Mouse (Mus musculus) hindlimb bud, embryonic 11.5 days (tissue): ENCODE measurements around the gene Efhd2.

Source experiments
- DNase-seq: peaks from one replicate; pipeline ENCODE4 v3.0.0-alpha.2; 2012; ENCODE audit warnings: low read depth, low spot score; ENCODE audit errors: extremely low spot score

The Efhd2 gene

DNA sequence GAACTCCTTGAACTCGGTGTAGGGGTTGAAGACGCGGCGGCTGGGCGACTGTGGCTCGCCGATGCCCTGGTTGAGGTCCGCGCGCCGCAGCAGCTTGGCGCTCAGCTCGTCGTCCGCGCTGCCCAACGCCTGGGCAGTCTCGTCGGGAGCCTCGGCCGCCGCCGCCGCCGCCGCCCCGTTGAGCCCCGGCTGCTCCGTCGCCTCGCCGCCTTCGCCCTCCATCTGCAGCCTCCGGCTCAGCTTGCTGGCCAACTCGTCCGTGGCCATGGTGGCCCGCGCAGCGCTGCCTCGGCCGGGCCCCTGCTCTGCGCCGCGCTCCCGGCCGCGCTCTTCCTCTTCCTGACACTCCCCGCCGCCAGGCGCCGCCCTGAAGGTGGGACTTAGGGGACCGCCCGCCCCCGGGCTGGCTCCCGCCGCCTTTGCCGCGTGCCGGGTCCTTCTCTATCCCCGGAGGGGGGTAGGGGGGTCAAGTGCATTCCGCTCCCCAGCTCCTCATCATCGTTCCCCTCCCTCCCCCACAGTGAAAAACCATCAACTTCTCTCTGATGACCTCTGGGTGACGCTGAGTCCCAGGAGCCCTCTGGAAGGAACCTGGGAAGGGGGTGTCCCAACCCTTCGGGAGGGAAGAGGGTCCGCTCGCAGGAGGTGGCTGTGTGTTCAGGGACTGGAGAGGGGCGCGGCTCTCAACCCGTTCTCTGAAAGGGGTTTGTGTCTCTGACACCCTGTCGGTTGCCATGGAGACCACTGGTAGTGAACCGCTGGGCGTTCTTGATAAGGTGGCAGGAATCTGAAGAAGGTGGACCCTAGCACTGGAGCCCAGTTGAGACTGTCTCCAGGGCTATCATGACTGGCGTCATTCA lies at the start of gene Efhd2:
TSS of gene Efhd2 (minus strand) at position 320 of the 860 bp plus-strand sequence.
- no peak for DNase-seq

DNA sequence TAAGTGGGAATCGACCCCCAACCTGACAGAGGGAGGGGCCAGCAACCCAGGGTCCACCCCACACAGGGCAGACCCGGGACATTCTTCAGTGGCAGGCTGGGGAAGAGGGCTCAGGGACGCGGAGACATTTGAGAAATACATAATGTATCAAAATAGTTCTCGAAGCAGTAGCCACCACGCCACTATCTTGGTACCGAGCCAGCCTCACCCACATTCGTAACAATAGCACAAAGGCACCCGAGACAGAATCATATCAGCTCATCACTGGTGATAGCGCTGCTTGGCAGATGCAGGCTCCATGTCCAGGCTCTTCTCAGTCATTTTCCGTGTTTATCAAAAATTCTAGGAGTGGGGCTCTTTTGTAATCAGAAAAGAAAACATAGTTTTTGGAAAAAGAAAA lies 49.2 kb upstream of the Efhd2 start:
- no peak for DNase-seq

DNA sequence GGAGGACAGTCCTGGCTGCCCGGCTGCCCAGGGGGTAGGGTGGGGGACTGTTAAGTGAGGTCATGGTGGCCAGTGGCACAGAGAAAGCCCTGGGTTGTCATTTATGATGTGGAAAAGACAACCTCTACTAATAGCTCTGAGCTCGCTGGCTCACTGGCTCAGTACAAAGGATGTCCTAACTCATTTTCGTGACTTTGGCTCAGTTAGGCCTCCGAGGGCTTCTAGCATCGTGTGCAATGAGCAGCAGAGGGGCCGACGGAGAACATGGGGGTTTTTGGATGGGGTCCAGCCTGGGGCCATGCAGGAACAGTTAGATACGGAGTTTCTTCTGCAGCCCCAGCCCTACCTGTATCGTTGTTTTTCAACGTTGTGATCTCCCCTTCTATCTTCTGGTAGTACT lies 45.7 kb upstream of the Efhd2 start:
- no peak for DNase-seq

DNA sequence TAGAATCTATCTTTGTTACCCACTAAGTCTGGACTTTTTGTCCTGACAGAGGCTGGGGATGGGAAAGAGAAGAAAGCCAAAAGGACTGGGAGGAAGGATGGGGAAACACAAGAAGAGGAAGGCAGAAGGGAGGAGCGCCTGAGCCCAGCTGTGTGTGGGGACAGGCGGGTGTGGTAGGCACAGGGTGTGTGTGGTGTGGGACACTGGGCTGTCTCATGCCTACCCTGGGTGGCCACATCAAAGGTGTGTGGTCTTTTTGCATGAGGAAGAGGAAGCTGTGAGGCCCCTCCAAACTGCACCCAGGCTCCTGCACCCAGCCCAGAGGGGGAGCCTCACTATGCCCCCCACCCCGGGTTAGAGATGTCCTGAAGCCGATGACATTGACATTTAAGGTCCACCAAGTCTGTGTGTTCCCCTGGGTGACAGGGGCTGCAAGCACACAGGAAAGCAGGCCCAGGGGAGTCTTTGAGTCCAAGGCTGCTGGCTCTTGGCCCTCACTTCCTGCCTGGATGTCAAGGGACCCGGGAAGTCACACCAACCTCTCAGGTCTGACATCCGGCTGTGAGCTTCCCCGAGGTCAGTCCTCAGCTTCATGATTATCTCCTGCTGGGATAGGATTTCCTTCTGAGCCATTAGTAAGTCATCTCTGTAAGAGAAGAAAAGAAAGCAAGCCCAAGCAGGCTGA lies 43.2 kb upstream of the Efhd2 start:
- DNase-seq = no peak

DNA sequence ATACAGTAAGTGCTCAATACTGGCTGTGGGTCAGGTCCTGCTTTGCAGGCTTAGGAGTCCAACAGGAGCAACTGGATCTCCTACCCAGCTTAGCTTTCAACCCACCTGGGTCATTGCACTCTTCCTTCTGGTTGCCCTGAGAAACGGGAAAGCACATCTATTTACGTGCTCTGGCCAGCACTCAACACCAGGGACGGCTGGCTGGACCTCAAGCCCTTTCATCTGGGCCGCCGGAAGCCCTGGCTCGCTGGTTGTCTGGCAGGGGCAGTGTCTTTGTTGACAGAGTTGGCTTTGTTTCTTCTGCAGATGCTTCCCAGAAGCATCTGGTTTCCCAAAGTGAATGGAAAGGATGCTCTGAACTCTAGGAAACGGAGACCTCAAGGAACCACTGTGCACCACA lies 39.3 kb upstream of the Efhd2 start:
- no peak for DNase-seq

DNA sequence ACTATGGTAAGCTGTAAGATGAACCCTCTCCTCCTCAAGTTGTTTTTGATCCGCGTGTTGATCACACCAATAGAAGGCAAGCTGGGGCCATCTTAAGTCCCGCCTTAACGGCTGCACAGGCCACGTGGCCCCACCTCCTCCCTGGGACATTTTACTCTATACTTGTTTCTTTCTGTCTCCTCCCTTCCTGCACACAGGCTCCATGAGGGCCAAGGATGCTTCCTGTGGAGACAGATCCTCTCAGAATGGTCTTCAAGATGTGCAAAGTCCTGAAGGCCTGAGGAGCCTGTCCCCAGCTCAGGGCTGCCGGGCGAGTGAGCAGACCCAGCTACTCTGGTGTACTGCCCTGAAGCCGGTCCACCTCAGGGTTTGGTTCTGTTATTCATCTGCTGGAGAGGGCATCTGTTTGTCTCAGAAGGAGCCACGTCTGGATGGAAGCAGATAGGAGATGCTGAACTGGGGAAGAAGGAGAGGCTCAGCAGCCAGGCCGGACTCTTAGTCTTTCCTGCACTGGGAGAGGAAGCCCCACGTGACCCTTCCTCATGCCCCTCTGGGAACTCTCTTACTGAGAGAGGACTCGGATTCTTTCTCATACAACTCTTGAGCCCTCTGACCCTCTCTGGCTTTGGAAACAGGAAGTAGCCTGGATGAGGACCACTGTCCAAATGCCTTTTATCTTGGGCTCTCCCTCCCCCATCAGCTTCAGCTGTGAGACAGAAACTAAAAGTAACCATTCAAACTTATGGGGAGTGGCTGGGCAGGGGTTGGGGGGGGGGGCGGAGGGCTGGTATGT lies 38.7 kb upstream of the Efhd2 start:
- DNase-seq = no peak

DNA sequence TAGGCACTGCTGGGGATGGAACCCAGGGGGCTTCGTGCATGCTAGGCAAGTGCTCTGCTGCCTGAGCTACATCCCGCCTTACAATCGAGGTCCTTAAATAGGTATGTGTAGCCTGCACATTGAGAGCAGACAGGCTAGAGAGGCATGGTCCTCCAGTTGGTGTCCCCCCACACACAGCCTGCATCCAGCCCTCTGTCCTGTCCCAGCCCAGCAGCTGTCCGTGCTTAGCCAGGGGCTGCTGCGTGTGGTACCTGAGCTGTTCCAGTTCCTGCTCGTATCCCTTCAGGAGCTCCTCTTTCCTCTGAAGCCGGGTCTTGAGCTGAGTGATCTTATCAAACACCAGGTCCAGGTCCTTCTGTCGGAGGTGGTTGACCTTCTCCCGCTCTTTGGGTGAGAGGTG lies 30.0 kb upstream of the Efhd2 start:
- no peak for DNase-seq

DNA sequence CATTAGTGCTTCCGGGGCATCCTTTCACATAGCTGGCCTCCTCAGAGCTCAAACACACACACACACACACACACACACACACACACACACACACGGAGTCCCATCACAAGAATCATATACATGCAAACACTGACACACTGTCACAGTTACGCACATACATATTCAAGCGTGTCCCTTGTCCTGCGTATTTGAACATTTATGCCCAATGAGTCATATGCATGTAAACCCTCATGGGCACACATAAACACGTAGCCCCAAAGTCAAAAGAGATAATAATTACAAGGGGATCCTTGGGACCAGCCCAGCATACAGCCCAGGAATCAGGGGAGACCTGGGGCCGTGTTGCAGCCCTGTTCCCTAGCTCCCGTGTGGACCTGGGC lies 27.7 kb upstream of the Efhd2 start:
- DNase-seq = no peak

DNA sequence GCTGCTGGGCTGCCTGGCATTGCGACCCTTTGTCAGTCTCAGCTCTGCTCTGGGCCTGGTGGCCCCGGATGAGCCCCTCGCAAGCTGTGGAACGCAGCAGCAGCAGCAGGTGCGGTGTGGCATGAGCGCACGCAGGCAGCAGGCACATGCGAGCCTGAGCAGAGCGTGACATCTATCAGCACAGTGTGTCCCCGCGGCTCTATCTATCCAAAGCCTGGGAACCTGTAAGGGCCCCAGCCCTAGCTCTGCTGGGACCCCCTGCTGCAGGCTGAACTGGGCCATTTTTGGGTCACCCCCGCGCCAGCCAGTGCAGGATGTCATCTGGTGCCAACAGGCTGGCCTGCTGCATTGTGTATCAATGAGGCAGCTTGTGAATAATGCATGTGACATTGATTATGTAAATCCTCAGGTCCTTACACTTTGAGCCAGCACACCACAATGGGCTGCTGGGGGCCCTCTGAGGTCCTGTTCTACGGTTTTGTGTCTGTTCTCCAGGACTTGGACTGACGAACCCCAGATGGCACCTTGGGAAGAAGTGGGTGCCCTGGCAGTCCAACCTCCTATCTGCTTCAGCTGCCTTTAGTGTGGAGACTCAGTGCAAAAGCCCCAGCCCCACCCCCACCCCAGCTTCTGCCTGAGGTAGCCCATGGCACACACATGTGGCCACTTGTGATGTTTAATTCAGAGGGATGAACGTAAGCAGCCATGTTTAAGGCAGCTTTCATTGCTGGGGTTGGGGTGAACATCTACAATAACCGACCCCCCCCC lies 27.2 kb upstream of the Efhd2 start:
- DNase-seq = no peak

DNA sequence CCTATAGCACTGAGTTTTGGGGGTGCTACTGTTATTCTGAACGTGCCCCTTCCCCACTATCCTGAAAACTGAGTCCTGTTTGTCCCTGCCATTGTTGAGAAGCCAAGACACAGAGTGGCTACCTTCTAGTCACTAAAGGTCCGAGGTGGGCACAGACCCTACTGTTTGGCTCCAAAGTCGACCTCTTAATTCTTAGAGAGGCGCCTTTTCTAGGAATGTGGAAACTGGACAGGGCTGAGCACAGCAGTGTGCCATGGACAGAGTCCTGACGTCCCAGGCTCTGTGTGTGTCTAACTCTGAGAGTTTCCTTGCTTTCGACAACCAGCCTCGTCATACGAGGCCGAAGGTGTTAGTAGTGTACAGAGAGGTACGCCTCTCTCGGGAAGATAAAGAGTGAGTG lies 25.7 kb upstream of the Efhd2 start:
- no peak for DNase-seq

DNA sequence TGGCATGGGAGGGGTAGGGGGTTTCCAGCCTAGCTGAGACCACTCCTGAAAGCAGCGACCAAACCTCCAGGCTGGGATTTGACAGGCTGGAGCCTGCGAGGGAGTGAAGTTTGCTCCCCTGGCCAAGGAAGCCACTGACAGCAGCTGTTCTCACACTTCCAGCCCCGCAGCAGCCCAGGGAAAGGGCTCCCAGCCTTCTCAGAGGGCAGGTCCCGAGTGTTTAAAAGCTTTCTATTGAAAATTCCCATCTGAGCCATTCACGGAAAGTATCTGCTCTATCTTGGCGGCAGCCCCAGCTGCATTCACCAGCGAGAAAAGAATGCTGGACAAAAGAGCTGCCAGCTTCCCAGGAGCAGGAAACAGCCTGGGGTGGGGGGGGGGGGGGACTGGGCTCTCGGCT lies 25.2 kb upstream of the Efhd2 start:
- no peak for DNase-seq

DNA sequence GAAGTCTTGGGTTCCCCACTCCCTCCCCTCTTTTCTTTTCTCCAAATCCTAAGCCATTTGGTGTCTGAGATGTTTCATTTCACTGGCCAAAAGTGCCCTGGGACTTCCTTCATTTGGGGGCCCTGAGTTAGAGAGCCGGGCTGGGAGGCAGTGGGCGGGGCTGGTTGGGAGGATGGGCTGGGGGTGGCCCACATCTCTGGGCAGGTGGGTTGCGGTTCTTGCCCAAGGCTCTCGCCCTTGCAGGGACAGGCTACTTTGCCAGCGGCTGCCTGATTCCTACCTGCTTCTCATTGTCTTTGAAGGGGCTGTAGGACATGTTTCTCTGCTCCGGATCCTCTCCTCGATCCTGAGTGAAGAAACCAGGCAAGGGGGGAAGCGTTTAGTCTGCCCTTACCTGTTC lies 24.2 kb upstream of the Efhd2 start:
- DNase-seq = no peak

DNA sequence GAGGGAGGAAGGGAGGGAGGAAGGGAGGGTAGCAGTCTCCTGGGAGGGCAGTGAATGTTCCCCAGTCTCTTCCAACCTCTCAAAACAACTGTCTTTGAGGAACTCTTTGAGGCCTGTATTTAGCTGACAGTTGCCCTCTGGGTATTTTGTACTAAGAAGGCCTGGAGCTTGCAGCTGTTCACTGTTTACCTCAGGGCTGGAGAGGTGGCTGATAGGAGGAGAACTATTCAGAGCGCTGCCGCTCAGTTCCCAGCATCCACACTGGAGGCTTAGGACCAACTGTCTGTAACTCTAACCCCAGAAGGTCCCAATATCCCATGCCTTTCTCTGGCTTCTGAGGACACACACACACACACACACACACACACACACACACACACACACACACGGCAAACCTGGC lies 23.1 kb upstream of the Efhd2 start:
- no peak for DNase-seq

DNA sequence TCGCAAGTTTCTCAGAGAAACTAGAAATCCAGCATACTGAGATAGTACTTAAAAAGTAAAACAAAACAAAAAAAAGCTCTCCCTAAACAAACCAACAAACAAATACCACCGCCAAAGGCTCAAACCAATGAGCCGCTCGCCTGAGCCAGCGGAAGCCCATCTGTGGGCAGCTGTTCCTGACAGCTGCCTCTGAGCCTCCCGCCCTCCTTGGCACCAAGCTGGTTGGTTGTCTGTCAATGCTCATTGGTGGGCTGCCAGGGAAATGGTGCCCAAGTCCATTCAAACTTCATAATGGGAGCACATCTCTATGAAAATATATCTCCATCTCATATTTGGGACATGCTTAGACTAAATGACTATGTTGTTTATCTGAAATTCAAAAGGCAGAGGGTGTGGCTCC lies 22.5 kb upstream of the Efhd2 start:
- no peak for DNase-seq

DNA sequence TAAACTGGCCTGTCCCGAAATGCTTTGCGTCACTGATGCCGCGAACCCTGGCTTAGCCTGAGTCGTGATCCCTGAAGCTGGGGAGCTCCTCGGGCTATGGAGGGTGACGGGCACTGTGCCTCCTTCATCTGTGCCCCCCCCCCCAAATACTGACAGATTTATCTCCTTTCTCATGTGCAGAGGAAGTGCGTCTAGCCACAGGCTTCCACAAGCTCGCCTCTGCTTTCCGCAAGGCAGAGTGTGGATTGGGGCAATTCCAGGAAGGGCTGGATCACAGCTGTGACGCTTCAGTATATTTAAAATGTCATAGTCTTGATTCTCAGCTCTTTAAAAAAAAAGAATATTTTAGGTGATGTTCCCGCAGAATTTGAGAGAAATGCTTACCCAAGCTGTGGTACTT lies 21.1 kb upstream of the Efhd2 start:
- no peak for DNase-seq

DNA sequence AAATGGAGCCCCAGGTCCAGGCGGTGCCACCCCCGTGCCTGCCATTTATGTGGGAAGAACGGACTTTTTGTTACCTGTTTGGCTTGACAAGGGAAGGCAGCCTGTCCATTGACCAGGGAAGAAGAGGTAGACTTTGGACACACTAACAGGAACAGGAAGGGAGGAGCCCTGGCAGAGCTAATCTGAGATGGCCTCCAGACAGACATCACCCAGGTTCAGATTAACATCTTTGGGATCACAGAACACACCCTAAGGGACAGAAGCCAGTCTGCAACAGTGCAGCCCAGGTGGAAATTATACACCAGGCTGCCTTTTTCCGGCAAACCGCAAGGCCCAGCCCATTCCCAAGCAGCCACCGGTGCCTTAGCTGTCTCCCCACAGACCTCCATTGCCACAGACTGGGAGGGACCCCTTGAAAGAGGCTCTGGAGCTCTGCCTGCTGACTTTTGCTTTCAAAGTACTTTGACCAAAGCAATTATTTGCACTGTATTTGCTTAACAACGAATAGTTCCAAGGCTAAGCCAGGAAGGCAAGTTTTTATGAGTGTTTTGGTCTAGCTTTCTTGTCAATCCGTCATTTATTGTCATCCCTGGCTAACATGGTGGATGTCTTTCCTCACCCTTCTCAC lies 18.6 kb upstream of the Efhd2 start:
- no peak for DNase-seq

DNA sequence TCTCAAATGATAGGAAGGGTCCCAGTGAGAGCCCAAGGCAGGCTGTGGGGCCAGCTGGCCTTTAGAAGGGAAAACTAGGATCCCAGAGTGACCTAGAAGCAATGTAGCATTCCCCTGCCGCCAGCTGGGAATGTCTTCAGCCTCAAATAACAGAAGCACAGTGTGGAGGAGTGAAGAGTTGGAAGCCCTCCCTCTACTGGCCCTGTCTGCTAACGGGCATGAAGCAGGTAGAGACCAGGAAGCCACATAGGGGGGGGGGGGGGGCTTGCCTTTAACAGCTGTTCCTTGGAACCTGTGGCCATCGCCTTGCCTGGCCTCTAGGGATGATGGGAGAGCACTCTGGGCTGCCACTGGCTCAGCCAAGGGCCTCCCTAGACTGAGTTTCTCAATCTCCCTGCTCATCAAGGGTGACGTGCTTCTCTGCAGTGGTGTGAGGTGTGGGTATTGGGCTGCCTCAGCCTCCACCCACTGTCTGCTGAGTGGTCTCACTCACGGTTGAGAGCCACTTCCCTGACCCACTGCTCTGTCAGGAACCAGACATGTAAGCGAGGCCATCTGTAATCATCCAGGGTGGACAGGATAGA lies 11.8 kb upstream of the Efhd2 start:
- no peak for DNase-seq

DNA sequence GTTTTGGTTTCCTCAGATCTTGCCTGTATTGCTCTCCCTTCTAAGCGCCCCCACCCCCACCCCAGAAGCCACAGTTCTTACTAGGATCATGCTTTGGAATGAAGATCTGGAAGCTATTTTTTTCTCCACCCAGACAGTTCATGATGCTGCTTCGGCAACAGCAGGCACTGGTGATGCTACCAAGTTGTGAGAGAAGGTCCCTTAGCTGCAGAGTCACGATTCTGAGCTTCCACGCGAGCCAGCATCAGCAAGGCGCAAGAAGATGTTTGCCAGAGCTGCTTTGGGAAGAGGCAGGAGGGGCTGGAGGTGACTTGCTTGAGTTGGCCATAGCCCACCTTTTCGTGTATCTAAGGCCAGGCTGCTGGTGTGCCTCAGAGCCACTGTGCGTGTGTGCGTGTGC lies 10.7 kb upstream of the Efhd2 start:
- DNase-seq = no peak

DNA sequence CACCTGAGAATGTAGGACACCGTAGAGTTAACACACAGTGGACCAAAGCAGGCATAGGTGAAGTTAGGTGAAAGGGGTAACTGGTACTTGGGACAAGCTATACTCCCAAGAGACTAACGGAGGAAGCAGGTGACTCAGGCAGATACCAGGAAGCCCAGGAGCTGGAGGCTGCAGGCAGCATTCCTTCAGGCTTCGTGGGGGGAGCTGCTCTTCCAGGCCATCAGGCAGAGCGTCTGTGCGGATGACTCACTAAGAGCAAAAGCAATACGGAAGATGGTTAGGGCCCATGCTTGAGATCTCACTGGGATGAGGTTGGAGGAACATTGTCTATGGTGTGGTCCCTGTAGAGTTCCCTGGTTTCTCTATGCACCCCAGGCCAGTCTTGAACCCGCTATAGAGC lies 8.1 kb upstream of the Efhd2 start:
- no peak for DNase-seq

DNA sequence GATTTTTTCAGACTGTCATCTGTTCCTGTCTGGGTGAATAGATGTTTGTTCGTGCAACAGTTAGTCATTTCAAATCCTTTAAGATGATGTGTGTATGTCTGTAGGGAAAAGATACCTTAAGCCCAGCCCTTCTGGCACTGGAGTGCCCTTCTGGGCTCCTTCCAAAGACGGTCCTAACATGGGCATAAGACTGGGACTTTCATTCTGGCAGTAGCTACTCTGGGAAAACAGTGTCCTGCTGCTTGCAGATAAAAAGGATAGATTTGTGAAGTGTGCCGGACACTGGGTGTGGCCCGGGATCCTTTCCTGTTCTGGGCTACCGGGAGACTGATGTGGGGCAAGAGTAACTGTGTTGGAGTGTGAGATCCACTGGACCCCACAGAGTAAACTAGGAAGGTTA lies 7.2 kb upstream of the Efhd2 start:
- no peak for DNase-seq
